Mouse (Mus musculus) heart, postnatal 10 days (tissue): ENCODE measurements around the gene Dnah9. TPM values are rescaled to one million over a fixed set of nuclear protein-coding genes. Genes with fewer than 3 reads are reported as not detected.

Source experiments
- DNase-seq, 2 experiments: peaks; one replicate each; pipeline ENCODE4 v3.0.0; 2021
- intact Hi-C: fragments of 180-260 bp; cut with DNase I; formaldehyde crosslinking; loops from one replicate; pipeline ENCODE4 v1.15.1; 2025
- total RNA-seq, 2 experiments: library from RNA; stranded (reverse); gene quantifications; 2 replicates each; pipeline ENCODE4 v1.2.3; 2021

Dnah9 gene
- total RNA-seq: under 1 TPM in 1 of 2 experiments, not detected in 1; 0.10 TPM

DNA sequence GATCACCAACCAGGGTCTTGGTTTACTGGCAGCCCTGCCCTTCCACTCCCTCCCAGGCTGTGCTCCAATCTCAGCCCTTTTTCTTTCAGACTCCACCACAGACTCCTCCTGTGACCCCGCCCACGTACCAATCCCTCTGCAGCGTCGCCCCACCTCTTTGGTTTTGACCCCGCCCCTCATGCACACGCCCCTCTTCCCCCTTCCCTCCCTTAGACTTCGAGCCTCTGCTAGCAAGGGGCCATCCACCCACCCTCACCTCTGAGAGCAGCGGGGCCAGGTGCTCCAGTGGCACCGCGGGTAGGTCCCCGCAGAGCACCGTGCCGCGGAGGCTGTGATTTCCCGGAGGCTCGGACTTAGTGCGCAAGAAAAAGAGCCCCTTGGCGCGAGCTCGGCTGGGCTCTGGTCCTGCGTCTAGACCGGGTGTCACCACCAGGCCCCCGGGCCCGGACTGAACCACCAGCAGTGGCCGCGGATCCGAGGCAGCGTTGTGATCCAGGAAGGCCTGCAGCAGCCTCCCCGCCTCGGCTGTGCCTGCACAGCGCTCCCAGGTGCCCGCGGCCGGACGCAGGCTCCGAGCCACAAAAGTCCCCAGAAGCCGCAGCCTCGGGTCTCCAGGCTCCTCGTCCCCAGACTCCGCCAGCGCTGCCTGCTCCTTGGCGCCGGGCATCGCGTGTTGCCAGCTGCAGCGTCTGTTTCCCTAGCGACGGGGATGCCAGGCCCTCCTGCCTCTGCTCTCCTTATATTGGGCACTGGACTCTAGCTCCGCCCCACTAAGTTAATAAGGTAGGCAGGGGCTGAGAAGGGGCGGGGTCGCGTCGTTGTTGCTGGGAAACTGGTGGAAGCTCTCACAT lies at the start of gene Dnah9:
Dnah9 (minus strand) TSS at position 751 of the 851 bp plus-strand sequence.
- DNase-seq: peak; percentile 63 to 64
- intact Hi-C loops: no loop called here

DNA sequence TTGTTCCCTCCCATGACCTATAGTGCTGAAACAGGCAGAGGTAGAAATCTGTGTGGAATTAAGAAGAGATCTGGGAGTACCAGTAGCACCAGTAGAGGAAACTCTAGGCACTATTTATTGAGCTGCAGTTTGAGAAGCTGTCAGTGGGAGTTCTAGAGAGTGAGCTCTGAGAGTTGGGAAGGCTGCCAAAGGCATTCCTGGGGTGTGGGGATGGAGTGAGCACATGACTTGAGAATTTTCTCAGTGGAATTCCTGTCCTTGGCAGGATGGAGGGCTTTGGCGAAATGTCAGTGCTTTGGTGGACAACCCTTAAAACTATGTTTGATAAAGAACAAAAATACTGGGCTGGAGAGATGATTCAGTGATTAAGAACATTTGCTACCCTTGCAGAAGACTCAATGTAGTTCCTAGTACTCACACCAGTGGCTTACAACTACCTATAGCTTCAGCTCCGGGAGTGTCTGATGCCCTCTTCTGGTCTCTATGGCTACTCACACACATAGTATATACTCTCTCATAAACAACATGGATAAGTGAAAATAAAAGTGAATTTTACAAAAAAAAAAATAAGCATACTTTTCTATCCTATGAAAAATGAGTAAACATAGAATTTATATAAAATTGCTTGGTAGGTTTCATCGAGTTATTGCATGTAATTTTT lies 20.4 kb upstream of the Dnah9 start:
- intact Hi-C loops: no loop called here
- DNase-seq: peak; percentile 80 to 86

DNA sequence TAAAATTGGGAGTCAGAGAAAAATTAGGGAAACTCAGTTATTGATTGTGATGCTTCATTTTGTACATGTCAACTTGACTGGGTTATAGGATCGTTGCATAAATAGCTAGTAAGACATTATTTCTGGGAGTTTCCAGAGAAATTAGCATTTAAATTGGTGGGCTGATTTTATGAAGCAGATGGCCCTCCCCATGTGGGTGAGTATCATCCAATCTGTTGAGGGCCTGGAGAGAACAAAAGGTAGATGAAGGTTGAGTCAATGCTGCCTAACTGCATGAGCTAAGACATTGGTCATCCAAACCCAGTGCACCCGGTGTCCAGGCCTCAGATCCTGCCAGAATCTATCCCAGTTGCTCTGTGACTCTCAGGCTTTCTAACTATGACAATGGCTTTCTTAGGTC lies 19.8 kb upstream of the Dnah9 start:
- no peak for DNase-seq
- intact Hi-C loops: no loop called here

DNA sequence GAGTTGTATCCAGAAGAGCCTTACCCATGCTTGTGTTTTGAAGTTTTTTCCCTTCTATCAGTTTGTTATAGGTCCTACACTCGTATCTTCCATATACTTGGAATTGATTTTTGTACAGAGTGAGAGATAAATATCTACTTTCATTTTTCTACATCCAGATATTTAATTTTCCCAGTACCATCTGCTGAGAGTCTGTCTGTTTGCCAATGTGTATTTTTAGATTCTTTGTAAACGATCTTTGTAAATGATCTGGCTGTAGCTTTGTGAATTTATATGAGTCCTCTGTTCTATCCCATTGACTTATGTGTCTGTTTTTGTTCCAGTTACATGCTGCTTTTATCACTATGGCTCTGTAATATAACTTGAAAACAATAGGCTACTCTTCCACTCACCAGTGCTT lies 9.4 kb upstream of the Dnah9 start:
- intact Hi-C loops: no loop called here
- DNase-seq: no peak

DNA sequence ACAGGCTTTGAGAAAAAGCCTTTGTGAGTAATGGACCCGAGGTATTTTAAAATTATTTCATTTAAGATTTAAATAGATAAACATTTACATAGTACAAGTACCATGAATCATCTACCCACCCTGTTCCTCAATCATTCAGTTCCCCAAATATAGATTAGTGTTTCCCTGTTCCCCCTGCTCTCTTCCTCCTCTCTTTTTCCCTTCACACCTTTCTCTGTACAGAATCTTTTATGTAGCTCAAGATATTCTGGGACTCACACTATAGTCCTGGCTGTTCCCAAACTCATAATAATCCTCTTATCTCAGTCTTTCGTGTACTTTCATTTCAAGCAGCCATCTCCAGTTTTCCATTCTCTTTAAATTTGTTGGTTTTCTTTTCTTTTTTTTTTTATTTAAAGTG lies 4.3 kb downstream of the Dnah9 start:
- intact Hi-C loops: no loop called here
- no peak for DNase-seq

DNA sequence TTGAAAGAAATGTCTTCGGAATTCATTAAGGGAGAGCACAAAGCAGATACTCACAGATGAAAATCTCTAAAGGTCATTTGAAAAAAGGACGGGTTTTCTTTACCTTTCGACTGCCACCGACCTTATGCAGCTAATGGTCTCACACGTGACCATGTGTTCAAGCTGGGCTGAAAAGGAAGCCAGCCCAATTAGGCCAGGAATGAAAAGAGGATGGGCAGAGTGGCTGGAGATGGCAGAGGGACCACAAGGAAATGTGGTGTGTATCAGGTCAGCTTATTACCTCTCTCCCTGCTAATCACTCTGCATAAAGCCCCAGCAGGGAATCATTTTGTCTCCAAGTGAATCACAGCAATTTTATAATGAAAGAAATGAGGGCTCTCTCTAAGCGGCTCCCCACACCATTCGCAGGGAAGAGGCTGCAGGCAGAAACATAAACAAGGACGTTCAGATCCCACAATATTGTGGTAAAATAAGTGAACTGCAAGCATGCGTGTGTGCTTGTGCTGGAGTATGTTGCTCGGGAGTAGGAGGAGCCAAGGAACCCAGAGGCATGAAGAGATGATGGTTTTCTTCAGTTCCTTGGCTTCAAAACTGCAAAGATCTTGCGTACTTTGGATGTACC lies 27.6 kb downstream of the Dnah9 start:
- DNase-seq: no peak
- intact Hi-C loops: no loop called here

DNA sequence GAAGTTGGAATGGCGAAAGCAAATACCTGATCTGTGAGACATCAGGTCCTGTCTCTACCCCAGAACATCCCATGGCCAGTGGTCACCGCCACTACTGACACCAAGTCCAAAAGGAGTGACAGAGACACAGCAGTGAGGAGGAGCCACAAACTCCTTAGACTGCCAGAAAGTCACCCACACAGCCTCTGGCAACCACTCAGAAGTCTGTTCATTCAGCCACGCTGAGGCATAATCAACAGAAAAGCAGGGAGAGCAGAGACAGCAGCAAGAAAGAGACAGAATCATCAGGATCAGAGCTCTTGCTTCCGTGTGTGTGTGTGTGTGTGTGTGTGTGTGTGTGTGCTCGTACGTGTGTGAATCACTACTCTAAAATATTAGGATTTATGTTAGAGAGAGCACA lies 33.5 kb downstream of the Dnah9 start:
- intact Hi-C loops: no loop called here
- no peak for DNase-seq

DNA sequence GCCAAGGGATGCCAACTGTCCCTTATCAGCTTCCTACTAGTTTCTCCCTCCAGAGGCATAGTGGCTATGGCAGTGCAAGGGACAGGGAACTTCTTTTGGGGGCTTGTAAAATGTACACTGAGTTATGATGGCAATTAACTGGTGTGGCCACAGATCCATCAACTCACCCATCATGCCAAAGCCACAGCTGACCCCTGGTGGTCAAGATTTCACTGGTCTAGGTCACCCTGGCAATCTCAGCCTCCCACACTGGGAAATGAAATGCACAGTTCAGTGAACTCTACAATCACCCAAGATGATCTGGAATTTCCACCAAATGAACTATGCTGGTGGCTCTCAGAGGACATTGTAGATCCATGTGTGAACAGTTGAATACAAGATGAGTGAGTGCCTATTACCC lies 42.2 kb downstream of the Dnah9 start:
- intact Hi-C loops: loop anchor here (10.0 kb wide), 2 partner anchors 369 to 859 kb away; no protein-coding TSS in a partner anchor
- DNase-seq: no peak

DNA sequence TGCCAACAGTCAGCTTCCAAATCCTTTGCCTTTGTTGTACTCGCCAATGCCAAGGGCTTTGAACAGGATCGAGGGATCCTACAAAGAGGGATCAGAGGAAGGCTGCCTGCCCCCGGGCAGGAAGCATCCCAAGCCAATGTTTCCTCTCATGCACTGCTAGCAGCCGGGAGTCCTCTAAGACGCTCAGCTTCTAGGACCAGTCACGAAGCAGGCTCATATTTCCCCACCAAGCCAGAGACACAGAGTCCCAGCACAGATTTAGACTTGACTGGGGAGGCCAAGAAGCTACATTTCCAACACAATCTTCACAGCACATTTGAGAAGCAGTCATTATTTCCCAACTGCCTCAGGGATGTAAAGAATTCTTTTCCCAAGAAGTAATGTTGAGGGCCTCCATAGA lies 43.9 kb downstream of the Dnah9 start:
- intact Hi-C loops: loop anchor here (5.0 to 10.0 kb wide), 3 partner anchors 302 to 860 kb away; no protein-coding TSS in a partner anchor
- no peak for DNase-seq

DNA sequence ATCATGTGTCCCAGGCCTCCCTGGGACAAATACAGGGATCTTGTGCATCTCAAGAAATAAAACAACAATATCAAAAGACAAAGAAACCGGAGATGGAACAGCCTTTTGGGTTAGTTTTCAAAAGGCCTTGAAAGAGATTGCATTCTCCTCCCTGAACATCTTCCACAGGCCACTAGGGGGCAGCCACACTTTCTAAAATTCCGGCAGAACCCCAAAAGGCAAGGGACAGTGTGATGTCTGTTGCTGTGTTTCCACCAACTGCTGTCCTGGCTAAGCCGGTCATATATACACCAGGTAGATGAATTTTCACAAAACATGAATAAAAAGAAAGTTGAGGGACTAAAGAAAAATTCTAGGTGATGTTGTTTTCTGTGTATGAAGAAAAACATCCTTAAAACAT lies 46.3 kb downstream of the Dnah9 start:
- intact Hi-C loops: loop anchor here (1.0 to 10.0 kb wide), 4 partner anchors 300 to 863 kb away; no protein-coding TSS in a partner anchor
- peak; percentile 33 to 73 for DNase-seq

DNA sequence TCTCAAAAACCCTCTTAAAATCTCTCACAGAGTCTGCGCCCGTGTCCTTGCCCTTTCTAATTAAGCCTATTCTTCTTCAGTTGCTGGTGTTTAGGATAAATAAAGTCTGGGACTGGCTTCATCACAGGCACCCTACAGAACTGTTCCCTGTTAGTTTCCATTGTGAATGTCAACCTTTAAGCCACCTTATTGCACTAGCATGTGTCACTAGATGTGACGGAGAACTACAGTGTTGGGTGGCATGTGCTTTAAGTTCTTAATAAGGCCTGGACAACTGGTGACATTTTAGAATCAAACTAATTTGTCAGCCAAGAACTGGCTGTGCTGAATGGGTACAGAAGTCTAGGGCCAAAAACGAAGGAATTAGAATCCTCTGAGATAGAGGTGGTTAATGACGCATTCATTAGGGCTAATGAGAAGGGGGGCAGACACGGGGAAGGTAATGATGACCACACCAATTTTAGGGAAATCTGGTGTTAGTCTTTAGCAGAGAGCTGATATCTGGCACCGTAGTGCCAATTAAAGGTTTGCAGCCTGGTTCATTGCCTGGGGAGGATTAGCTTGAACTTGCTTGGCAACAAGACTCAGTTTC lies 84.6 kb downstream of the Dnah9 start:
- no peak for DNase-seq

DNA sequence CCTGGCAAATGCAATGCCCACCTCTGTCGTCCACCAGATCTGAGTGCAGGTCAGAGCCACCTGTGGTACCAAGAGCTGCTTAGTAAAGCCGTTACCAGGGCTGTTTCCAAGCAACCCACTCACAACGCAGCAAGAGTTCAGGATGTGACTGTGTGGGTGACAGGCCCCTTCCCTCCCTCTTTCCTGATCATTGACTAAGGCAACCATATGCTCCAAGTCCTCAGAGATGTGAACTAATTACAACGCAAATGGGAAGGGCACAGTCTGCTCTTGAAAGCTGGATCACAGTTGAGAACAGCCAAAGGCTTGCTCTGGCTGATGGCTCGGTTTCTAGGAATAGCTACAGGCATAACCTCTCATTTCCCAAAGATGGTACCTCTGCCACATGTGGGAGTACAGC lies 95.4 kb downstream of the Dnah9 start:
- DNase-seq: no peak
- intact Hi-C loops: no loop called here

More for the DNA sequence above, 84.6 kb downstream of the Dnah9 start:
- intact Hi-C loops: no loop called here

DNA sequence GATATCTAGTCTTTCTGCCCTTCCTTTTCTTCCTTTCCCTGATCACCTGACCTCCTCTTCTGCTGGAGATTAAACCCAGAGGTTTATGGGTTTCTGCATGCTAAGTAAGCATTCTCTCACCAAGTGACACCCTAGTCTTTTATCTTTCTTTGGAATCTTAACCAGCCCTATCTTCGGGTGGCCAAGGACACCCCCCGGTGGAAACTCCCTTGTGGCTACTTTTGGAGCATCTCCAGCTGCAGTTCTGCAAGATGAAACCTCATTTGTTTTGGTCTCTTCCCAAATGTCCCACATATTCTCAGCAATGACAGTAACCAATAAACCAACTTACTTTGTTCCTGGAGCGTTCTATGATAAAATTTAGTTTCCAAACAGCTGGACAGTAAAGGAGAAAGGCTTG lies 109.4 kb downstream of the Dnah9 start:
- intact Hi-C loops: no loop called here
- DNase-seq: no peak

DNA sequence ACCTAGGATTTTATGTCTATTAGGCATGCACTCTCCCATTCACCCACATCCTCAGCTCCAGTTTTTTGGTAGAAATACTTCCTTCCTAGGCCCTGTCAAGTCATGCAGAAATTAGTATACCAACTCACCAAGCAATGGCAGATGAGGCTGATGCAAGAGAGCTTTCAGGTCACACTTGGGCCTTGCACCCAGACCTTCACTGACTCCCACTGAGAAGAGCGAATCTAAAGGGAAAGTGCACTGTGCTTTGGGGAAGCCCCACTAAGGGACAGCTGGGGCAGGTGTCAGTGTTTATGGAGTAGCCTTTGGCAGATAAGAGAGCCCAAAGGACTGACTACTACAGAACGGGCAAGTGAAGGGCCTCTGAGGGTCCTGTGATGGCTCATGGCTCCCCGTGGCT lies 117.1 kb downstream of the Dnah9 start:
- DNase-seq: no peak
- intact Hi-C loops: no loop called here

DNA sequence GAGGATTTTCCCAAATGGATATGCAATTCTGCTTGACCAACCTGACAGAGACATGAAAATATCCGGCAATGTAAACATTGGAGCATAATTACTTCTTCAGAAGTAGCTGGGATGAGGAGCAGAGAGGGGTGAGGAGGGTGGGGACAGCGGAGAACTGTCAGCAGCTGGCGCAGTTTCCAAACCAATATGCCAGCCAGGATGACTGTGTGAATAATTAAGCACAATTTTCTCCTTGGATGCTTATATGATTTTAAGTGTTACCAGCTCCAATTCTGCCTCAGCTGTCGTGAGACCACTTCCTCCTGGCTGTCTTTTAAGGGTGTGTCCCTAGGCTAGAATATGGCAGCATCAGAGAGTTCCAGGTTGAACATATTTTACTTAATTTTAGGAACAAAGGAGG lies 119.2 kb downstream of the Dnah9 start:
- intact Hi-C loops: no loop called here
- no peak for DNase-seq

DNA sequence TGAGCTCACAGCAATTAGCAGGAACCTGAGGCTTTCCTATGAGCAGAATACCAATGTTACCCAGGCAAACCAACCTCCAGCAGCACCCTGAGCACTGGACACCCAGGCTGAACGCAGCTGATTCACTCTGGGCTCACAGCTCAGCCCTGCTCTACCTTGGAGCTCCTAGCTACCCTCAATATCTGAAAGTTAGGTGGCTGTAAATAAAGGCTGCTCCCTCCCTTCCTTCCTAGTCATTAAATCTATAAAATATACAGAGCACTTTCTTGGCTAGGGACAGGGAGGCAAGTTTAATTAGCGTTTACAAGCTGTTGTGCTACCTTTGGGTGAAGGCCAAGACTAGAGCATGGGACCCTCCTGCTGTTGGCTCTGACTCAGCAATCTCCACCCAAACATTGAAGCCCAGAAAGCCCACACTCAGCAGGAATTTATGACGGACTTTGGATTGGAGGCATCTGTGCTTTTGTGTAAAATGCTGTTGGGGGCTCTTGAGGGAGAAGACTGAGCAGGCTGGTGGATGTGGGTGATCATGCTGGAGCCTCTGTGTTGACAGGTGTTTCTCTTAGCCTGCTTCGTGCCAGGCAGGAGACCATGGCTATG lies 121.7 kb downstream of the Dnah9 start:
- DNase-seq: peak in 1 of 2 experiments; percentile 4
- intact Hi-C loops: no loop called here

DNA sequence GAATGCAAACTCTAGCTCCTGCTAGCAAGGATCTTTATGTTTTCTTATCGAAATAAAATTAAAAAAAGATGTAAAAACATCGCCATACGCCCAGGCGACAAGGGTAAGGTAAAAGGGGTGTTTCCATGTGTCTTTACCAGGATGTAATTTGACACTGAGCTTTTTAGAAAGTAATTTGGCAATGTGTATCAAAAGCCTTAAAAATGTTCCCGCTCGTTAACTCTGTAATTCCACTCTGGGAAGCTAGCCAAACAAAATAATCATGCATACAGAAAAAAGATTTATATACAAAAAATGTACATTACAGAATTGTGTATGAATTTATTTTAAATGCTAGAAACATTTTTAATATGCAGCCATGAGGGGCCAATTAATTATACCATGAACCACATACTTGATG lies 124.7 kb downstream of the Dnah9 start:
- intact Hi-C loops: no loop called here
- no peak for DNase-seq

DNA sequence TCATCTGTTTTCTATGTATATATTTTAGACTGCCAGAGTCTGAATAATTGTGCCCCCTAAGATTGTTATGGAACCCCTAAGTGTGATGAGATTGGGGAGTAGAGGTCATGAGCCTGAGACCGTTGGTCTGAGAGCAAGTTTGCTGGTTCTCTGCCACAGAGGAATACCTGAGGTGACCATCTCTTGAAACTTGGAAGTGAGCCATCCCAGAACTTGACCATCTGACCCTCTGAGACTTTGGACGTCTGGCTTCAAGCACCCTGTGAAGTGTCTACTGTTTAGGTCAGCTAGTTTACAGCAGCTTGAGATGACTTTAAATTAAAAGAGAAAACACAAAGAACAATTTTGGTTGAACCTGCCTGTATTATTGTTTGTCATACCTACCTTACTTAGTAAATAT lies 125.8 kb downstream of the Dnah9 start:
- intact Hi-C loops: no loop called here
- no peak for DNase-seq

DNA sequence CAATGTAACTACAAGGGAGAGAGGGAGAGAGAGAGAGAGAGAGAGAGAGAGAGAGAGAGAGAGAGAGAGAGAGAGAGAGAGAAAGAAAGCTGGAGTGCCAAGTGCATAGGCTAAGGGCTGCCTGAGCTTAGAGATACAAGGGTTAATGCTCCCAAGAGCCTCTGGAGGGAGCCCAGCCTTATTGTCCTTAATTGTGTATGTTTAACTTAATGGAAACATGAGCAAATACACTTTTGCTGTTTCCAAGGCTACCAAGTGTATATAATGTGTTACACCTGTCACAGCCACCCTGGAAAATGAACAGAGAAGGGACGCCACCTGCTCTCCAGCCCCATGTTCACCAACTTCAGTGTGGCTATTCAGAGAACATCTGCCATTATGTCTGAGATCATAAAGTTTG lies 142.6 kb downstream of the Dnah9 start:
- DNase-seq: no peak
- intact Hi-C loops: no loop called here

DNA sequence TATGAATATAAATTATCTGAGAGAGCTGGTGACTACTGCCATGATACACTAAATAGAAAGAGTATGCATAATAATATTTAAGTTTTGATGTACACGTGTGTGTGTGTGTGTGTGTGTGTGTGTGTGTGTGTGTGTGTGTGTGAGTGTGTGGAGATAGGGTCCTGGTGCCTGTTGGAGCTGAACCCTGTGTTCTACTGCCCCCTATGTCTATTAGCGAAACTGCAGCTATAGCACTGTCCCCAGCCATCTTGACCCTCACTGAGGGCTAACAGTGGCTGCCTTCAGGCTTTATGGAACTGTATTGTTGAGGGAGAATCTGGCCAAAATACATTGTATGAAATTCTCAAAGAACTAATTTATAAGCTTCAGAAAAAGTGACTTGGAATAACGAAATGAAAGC lies 192.5 kb downstream of the Dnah9 start:
- intact Hi-C loops: no loop called here
- no peak for DNase-seq

DNA sequence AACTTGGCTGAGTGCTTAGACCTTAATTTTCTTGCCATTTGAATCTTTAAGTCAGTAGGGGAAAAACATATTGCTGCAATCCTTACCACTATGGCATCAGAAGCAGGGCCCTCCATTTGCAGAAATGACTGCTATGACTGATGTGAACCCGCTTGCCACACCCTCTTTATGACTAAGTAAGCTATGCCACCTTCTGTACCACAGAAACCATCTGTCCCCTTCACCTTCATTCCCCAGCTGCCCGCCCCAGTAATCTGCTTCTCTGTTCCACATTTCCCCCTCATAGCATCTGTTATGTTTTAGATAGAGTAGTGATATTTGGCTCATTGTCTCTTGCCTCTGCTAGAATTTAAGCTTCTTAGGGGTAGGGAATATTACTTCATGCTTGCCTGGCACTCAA lies 237.6 kb downstream of the Dnah9 start:
- intact Hi-C loops: no loop called here
- DNase-seq: no peak
